ENCODE assay signal across 8 mouse cellular contexts in genomic region chr11:24077795-24078705, GRCm38 (mm10). TPM values are rescaled to one million over a fixed set of nuclear protein-coding genes. Genes with fewer than 3 reads are reported as not detected.
DNase-seq lines count a peak whose midpoint lies in the region; ATAC-seq and TF ChIP-seq lines count a peak whose summit lies in the region.

TSS of gene Bcl11a (plus strand) at chr11:24078056.

- under 1% methylated on average over 39 of the region's 51 CpGs for WGBS in heart, embryonic 12.5 days
- whole genome bisulfite sequencing in lung, embryonic 14.5 days = under 1% methylated on average over 41 of the region's 51 CpGs

- ATAC-seq in heart, embryonic 12.5 days (ENCODE audit: insufficient number of reproducible peaks, low FRiP score) = peak; percentile 70
- peak; percentile 74 for ATAC-seq in lung, embryonic 14.5 days (ENCODE audit: insufficient read depth)
- ATAC-seq in neutrophil, adult 5-6 weeks (ENCODE audit: extremely low read depth, insufficient number of reproducible peaks, low FRiP score, poor library complexity, severe bottlenecking) = peak; percentile 44; the same call in 1 of the 2 replicates

- H3K27ac ChIP-seq in brown adipose tissue, adult 24 weeks (replicated peaks; ENCODE audit: low read depth, low read length) = no peak within 1 kb of the TSS
- peak within 1 kb of the TSS; percentile 92 for H3K27ac ChIP-seq in heart, embryonic 12.5 days (ENCODE audit: poor library complexity, severe bottlenecking)
- peak within 1 kb of the TSS; percentile 94 for H3K27ac ChIP-seq in lung, embryonic 14.5 days (ENCODE audit: low read depth)

- TF ChIP-seq CTCF in lung, embryonic 14.5 days (IDR thresholded peaks at IDR 0.05; ENCODE audit: low read depth) = no peak

- peak within 1 kb of the TSS; percentile 95 for H3K4me2 ChIP-seq in heart, embryonic 12.5 days
- H3K4me2 ChIP-seq in lung, embryonic 14.5 days = peak within 1 kb of the TSS; percentile 100

- H3K27me3 ChIP-seq in heart, embryonic 12.5 days (replicated peaks) = no peaks in the 10 kb centered on the region; the same call in none of the 2 replicates
- peaks cover 23% of the 10 kb centered on the region for H3K27me3 ChIP-seq in lung, embryonic 14.5 days (ENCODE audit: insufficient read depth, low read length)

- H3K4me1 ChIP-seq in brown adipose tissue, adult 24 weeks (ENCODE audit: control insufficient read depth, insufficient read depth, insufficient read length, low read length) = peaks cover 9% of the 10 kb centered on the region
- peaks cover 15% of the 10 kb centered on the region for H3K4me1 ChIP-seq in heart, embryonic 12.5 days (replicated peaks)
- H3K4me1 ChIP-seq in lung, embryonic 14.5 days (ENCODE audit: insufficient read depth) = 0 out of 2 replicates have a peak, but pooled peaks cover 9% of the 10 kb centered on the region

- no peaks in the 10 kb centered on the region for H3K9me3 ChIP-seq in heart, embryonic 12.5 days (replicated peaks)
- H3K9me3 ChIP-seq in lung, embryonic 14.5 days (ENCODE audit: low read depth, low read length) = no peaks in the 10 kb centered on the region

- peak; percentile 68 for DNase-seq in ovary, adult 18-20 months (ENCODE audit: low spot score)
- DNase-seq in ovary, postnatal 10 days (ENCODE audit: low spot score) = no peak
- DNase-seq in kidney, postnatal 10 days = peak; percentile 43
- peak; percentile 90 for DNase-seq in lung, embryonic 14.5 days
- DNase-seq in cerebellum, adult 8-10 months = no peak

- peak within 1 kb of the TSS; percentile 83 for H3K9ac ChIP-seq in heart, embryonic 12.5 days
- peak within 1 kb of the TSS; percentile 82 for H3K9ac ChIP-seq in lung, embryonic 14.5 days

- peak within 1 kb of the TSS; percentile 63 for H3K4me3 ChIP-seq in brown adipose tissue, adult 24 weeks (ENCODE audit: insufficient read depth, low read depth, low read length)
- peak within 1 kb of the TSS; percentile 66 for H3K4me3 ChIP-seq in heart, embryonic 12.5 days
- peak within 1 kb of the TSS; percentile 64 for H3K4me3 ChIP-seq in lung, embryonic 14.5 days (ENCODE audit: low read depth, low read length)

- no peaks in the 10 kb centered on the region for H3K36me3 ChIP-seq in heart, embryonic 12.5 days
- no peaks in the 10 kb centered on the region for H3K36me3 ChIP-seq in lung, embryonic 14.5 days (ENCODE audit: insufficient read depth)

RNA-seq across cellular contexts. Expression of gene Bcl11a, which starts in this region (rescaled TPM):
- not detected in 2 replicates for polyA plus RNA-seq in brown adipose tissue, adult 24 weeks (2012; ENCODE audit: insufficient read depth, insufficient read length, missing spikeins)
- 18.1 and 19.3 TPM in 2 replicates for polyA plus RNA-seq in heart, embryonic 12.5 days (2016; fragmentation: Nextera tagmentation; extraction: Ambion mirVana)
- 18.6 and 21.1 TPM in 2 replicates for polyA plus RNA-seq in lung, embryonic 14.5 days (2014; fragmentation: Nextera tagmentation; extraction: Ambion mirVana)
- total RNA-seq in neutrophil, adult 5-6 weeks (2017) = 102 and 105 TPM in 2 replicates

Comparison
In these comparisons a context has a peak if more than half of its experiments do, and no peak if none do; other contexts are left out.
1. RNA of gene Bcl11a (polyA plus RNA-seq): 18.6 to 21.1 TPM in lung, embryonic 14.5 days and 18.1 to 19.3 TPM in heart, embryonic 12.5 days; not detected in brown adipose tissue, adult 24 weeks; every median in the first group is over 10 times any median in the second.
2. DNase-seq: peak in ovary, adult 18-20 months (single experiment), kidney, postnatal 10 days (single experiment) and lung, embryonic 14.5 days (single experiment); none in ovary, postnatal 10 days (single experiment) and cerebellum, adult 8-10 months (single experiment).
3. Peak in every context shown above with its lines, with median percentiles within 50 percentile points of each other: H3K4me3 ChIP-seq and ATAC-seq.